Mouse (Mus musculus): ENCODE data around the gene Bmp7. TPM values are rescaled to one million over a fixed set of nuclear protein-coding genes. Genes with fewer than 3 reads are reported as not detected.

Gene Bmp7
- polyA plus RNA-seq, 1 experiment from 2014 or later = 8.7 TPM

GRCm38 (mm10) chr2:172973806-172974565 lies 33.9 kb upstream of the Bmp7 start:
- no peaks in the 10 kb centered on the region for H3K9me3 ChIP-seq (replicated peaks; ENCODE audit: control insufficient read depth, low read length)
- no peak overlapping the region for H3K4me3 ChIP-seq (ENCODE audit: low read depth, low read length)
- H3K36me3 ChIP-seq (ENCODE audit: control insufficient read depth, insufficient read depth, low read length) = no peaks in the 10 kb centered on the region
- ATAC-seq (no peak), DNase-seq (ENCODE audit: low spot score) (no peak)
- H3K27ac ChIP-seq (ENCODE audit: low read depth, low read length) = no peak overlapping the region
- H3K27me3 ChIP-seq (replicated peaks; ENCODE audit: control insufficient read depth, insufficient read depth, low read length) = no peaks in the 10 kb centered on the region
- H3K4me2 ChIP-seq (ENCODE audit: low read length) = no peak overlapping the region
- WGBS = 29% methylated on average over 7 of the region's 7 CpGs
- peaks cover 8% of the 10 kb centered on the region for H3K4me1 ChIP-seq (ENCODE audit: control insufficient read depth, insufficient read depth, low read length)
- H3K9ac ChIP-seq (ENCODE audit: low read length) = no peak overlapping the region

GRCm38 (mm10) chr2:172971865-172972264 lies 31.7 kb upstream of the Bmp7 start:
- H3K4me2 ChIP-seq (ENCODE audit: low read length) = no peak overlapping the region
- no peak for ATAC-seq
- no peaks in the 10 kb centered on the region for H3K27me3 ChIP-seq (replicated peaks; ENCODE audit: control insufficient read depth, insufficient read depth, low read length)
- no peak overlapping the region for H3K27ac ChIP-seq (ENCODE audit: low read depth, low read length)
- no peak overlapping the region for H3K4me3 ChIP-seq (ENCODE audit: low read depth, low read length)
- 87% methylated on average over 2 of the region's 2 CpGs for WGBS
- H3K4me1 ChIP-seq (ENCODE audit: control insufficient read depth, insufficient read depth, low read length) = no peaks in the 10 kb centered on the region
- no peaks in the 10 kb centered on the region for H3K36me3 ChIP-seq (ENCODE audit: control insufficient read depth, insufficient read depth, low read length)
- H3K9ac ChIP-seq (ENCODE audit: low read length) = no peak overlapping the region
- DNase-seq (ENCODE audit: low spot score) = no peak
- H3K9me3 ChIP-seq (replicated peaks; ENCODE audit: control insufficient read depth, low read length) = no peaks in the 10 kb centered on the region

- H3K9me3 ChIP-seq (replicated peaks; ENCODE audit: control insufficient read depth, low read length) = no peaks in the 10 kb centered on the region
- ATAC-seq (no peak), DNase-seq (ENCODE audit: low spot score) (no peak)
- H3K27me3 ChIP-seq (replicated peaks; ENCODE audit: control insufficient read depth, insufficient read depth, low read length) = no peaks in the 10 kb centered on the region
- no peak overlapping the region for H3K9ac ChIP-seq (ENCODE audit: low read length)
- H3K27ac ChIP-seq (ENCODE audit: low read depth, low read length) = no peak overlapping the region
- H3K4me1 ChIP-seq (ENCODE audit: control insufficient read depth, insufficient read depth, low read length) = no peaks in the 10 kb centered on the region
- 85% methylated on average over 5 of the region's 5 CpGs for WGBS
- H3K4me3 ChIP-seq (ENCODE audit: low read depth, low read length) = no peak overlapping the region
- H3K36me3 ChIP-seq (ENCODE audit: control insufficient read depth, insufficient read depth, low read length) = no peaks in the 10 kb centered on the region
- H3K4me2 ChIP-seq (ENCODE audit: low read length) = no peak overlapping the region
Observed at GRCm38 (mm10) chr2:172966480-172966879, 26.4 kb upstream of the Bmp7 start.

GRCm38 (mm10) chr2:172965249-172965648 lies 25.1 kb upstream of the Bmp7 start:
- no peak overlapping the region for H3K4me3 ChIP-seq (ENCODE audit: low read depth, low read length)
- H3K9ac ChIP-seq (ENCODE audit: low read length) = no peak overlapping the region
- no peaks in the 10 kb centered on the region for H3K36me3 ChIP-seq (ENCODE audit: control insufficient read depth, insufficient read depth, low read length)
- H3K4me2 ChIP-seq (ENCODE audit: low read length) = no peak overlapping the region
- DNase-seq (ENCODE audit: low spot score) (no peak), ATAC-seq (no peak)
- no peaks in the 10 kb centered on the region for H3K4me1 ChIP-seq (ENCODE audit: control insufficient read depth, insufficient read depth, low read length)
- no peaks in the 10 kb centered on the region for H3K9me3 ChIP-seq (replicated peaks; ENCODE audit: control insufficient read depth, low read length)
- H3K27me3 ChIP-seq (replicated peaks; ENCODE audit: control insufficient read depth, insufficient read depth, low read length) = no peaks in the 10 kb centered on the region
- WGBS = 53% methylated on average over 11 of the region's 11 CpGs
- H3K27ac ChIP-seq (ENCODE audit: low read depth, low read length) = no peak overlapping the region

GRCm38 (mm10) chr2:172961211-172961610 lies 21.1 kb upstream of the Bmp7 start:
- no peak overlapping the region for H3K9ac ChIP-seq (ENCODE audit: low read length)
- no peak overlapping the region for H3K27ac ChIP-seq (ENCODE audit: low read depth, low read length)
- ATAC-seq (no peak), DNase-seq (ENCODE audit: low spot score) (no peak)
- 56% methylated on average over 6 of the region's 6 CpGs for WGBS
- peaks cover 6% of the 10 kb centered on the region; the same call in 1 of the 2 replicates for H3K4me1 ChIP-seq (ENCODE audit: control insufficient read depth, insufficient read depth, low read length)
- H3K9me3 ChIP-seq (replicated peaks; ENCODE audit: control insufficient read depth, low read length) = 0 out of 2 replicates have a peak, but pooled peaks cover 1% of the 10 kb centered on the region
- H3K4me2 ChIP-seq (ENCODE audit: low read length) = no peak overlapping the region
- H3K4me3 ChIP-seq (ENCODE audit: low read depth, low read length) = no peak overlapping the region
- no peaks in the 10 kb centered on the region for H3K27me3 ChIP-seq (replicated peaks; ENCODE audit: control insufficient read depth, insufficient read depth, low read length)
- no peaks in the 10 kb centered on the region for H3K36me3 ChIP-seq (ENCODE audit: control insufficient read depth, insufficient read depth, low read length)

GRCm38 (mm10) chr2:172960350-172960749 lies 20.2 kb upstream of the Bmp7 start:
- H3K4me3 ChIP-seq (ENCODE audit: low read depth, low read length) = no peak overlapping the region
- DNase-seq (ENCODE audit: low spot score) (no peak), ATAC-seq (no peak)
- H3K27me3 ChIP-seq (replicated peaks; ENCODE audit: control insufficient read depth, insufficient read depth, low read length) = no peaks in the 10 kb centered on the region
- no peak overlapping the region for H3K4me2 ChIP-seq (ENCODE audit: low read length)
- peaks cover 6% of the 10 kb centered on the region; the same call in 1 of the 2 replicates for H3K4me1 ChIP-seq (ENCODE audit: control insufficient read depth, insufficient read depth, low read length)
- H3K36me3 ChIP-seq (ENCODE audit: control insufficient read depth, insufficient read depth, low read length) = no peaks in the 10 kb centered on the region
- no peak overlapping the region for H3K27ac ChIP-seq (ENCODE audit: low read depth, low read length)
- WGBS = 82% methylated on average over 3 of the region's 3 CpGs
- H3K9ac ChIP-seq (ENCODE audit: low read length) = no peak overlapping the region
- 0 out of 2 replicates have a peak, but pooled peaks cover 4% of the 10 kb centered on the region for H3K9me3 ChIP-seq (replicated peaks; ENCODE audit: control insufficient read depth, low read length)

GRCm38 (mm10) chr2:172959006-172959768 lies 19.1 kb upstream of the Bmp7 start:
- Histone ChIP-seq H3K27me3 (replicated peaks; ENCODE audit: control insufficient read depth, insufficient read depth, low read length) (no peaks in the 10 kb centered on the region), H3K4me3 (ENCODE audit: low read depth, low read length) (no peak overlapping the region), H3K36me3 (ENCODE audit: control insufficient read depth, insufficient read depth, low read length) (no peaks in the 10 kb centered on the region), H3K4me2 (ENCODE audit: low read length) (no peak overlapping the region), H3K9ac (ENCODE audit: low read length) (no peak overlapping the region), H3K9me3 (replicated peaks; ENCODE audit: control insufficient read depth, low read length) (0 out of 2 replicates have a peak, but pooled peaks cover 4% of the 10 kb centered on the region), H3K27ac (ENCODE audit: low read depth, low read length) (no peak overlapping the region), H3K4me1 (ENCODE audit: control insufficient read depth, insufficient read depth, low read length) (peaks cover 6% of the 10 kb centered on the region; the same call in 1 of the 2 replicates)
- DNase-seq (ENCODE audit: low spot score) = no peak
- ATAC-seq = no peak
- 49% methylated on average over 13 of the region's 13 CpGs for WGBS

GRCm38 (mm10) chr2:172958579-172958978 lies 18.5 kb upstream of the Bmp7 start:
- DNase-seq (ENCODE audit: low spot score) (no peak), ATAC-seq (no peak)
- WGBS = 5% methylated on average over 5 of the region's 5 CpGs

GRCm38 (mm10) chr2:172951976-172952375 lies 11.9 kb upstream of the Bmp7 start:
- WGBS = 73% methylated on average over 2 of the region's 2 CpGs
- Histone ChIP-seq H3K4me2 (ENCODE audit: low read length) (no peak overlapping the region), H3K4me1 (ENCODE audit: control insufficient read depth, insufficient read depth, low read length) (no peaks in the 10 kb centered on the region), H3K27ac (ENCODE audit: low read depth, low read length) (no peak overlapping the region), H3K27me3 (replicated peaks; ENCODE audit: control insufficient read depth, insufficient read depth, low read length) (no peaks in the 10 kb centered on the region), H3K9ac (ENCODE audit: low read length) (no peak overlapping the region), H3K4me3 (ENCODE audit: low read depth, low read length) (no peak overlapping the region), H3K36me3 (ENCODE audit: control insufficient read depth, insufficient read depth, low read length) (no peaks in the 10 kb centered on the region), H3K9me3 (replicated peaks; ENCODE audit: control insufficient read depth, low read length) (0 out of 2 replicates have a peak, but pooled peaks cover 4% of the 10 kb centered on the region)
- no peak for ATAC-seq
- no peak for DNase-seq (ENCODE audit: low spot score)

More at GRCm38 (mm10) chr2:172958579-172958978, 18.5 kb upstream of the Bmp7 start:
- H3K9ac ChIP-seq (ENCODE audit: low read length) = no peak overlapping the region
- peaks cover 6% of the 10 kb centered on the region; the same call in 1 of the 2 replicates for H3K4me1 ChIP-seq (ENCODE audit: control insufficient read depth, insufficient read depth, low read length)
- H3K4me2 ChIP-seq (ENCODE audit: low read length) = no peak overlapping the region
- 0 out of 2 replicates have a peak, but pooled peaks cover 4% of the 10 kb centered on the region for H3K9me3 ChIP-seq (replicated peaks; ENCODE audit: control insufficient read depth, low read length)
- no peak overlapping the region for H3K27ac ChIP-seq (ENCODE audit: low read depth, low read length)
- H3K4me3 ChIP-seq (ENCODE audit: low read depth, low read length) = no peak overlapping the region
- H3K36me3 ChIP-seq (ENCODE audit: control insufficient read depth, insufficient read depth, low read length) = no peaks in the 10 kb centered on the region
- no peaks in the 10 kb centered on the region for H3K27me3 ChIP-seq (replicated peaks; ENCODE audit: control insufficient read depth, insufficient read depth, low read length)

Data from forebrain, embryonic 14.5 days (tissue).